Mouse (Mus musculus): ENCODE results near the gene Ssrp1. TPM values are rescaled to one million over a fixed set of nuclear protein-coding genes. Genes with fewer than 3 reads are reported as not detected.
A peak's percentile ranks its signal among the peaks of the same experiment; 100 is the strongest.

Gene Ssrp1
- polyA plus RNA-seq, 1 experiment from 2014 or later: 130 TPM

DNA sequence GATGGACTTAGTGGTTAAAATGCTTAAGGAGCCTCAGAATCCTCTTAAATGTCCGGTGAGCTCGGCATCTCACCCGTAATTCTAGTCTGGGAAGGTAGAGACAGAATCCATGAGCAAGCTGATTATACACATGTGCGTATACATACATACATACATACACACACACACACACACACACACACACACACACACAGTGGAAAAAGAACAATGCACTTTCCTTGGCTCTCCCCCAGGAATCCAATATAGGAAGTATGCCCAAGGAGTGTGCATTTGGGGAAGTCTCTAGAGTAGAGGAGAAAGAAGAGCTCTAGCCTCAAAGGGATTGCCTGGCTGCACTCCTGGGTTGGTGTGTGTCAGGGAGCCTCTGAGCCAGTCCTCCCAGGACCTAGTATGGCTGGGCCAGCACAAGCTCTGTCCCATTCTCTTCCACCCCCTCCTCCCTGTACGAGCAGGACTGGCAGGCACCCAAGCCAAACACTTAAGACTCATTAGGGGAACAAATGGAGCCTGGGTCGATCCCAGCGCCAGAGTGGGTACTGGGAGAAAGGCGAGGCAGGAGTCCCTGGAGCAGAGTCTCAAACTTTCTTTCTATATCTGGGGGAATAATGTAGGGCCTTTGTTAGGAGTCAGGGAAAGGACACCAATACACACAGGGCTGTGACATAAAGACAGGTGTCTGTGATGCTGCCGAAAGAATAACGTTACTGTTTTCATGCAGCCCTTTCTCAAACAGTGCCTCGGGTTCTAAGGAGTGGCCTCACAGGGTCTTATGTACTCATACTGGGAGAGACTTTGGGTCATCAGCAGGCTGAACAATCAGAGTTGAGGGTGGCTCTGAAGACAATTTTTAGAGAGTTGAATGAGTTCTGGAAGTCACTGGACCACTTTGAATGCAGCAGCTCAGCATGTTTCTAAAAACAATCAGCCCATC lies 51.9 kb downstream of the Ssrp1 start:
- Histone ChIP-seq H3K4me3 (ENCODE audit: control insufficient read depth in 1 of 2, insufficient read depth in 1 of 2, low read depth in 1 of 2, low read length in 2 of 2) (no peak overlapping the region), H3K36me3 (ENCODE audit: control insufficient read depth, insufficient read depth, low read length) (no peaks in the 10 kb centered on the region), H3K27me3 (ENCODE audit: control insufficient read depth, insufficient read depth, low read length) (no peaks in the 10 kb centered on the region), H3K4me2 (ENCODE audit: low read length) (0 out of 2 replicates have a peak overlapping the region, but pooled peaks have one; percentile 3), H3K9me3 (ENCODE audit: control insufficient read depth, low read length) (no peaks in the 10 kb centered on the region), H3K4me1 (ENCODE audit: control insufficient read depth in 2 of 2, insufficient read depth in 2 of 2, low read length in 2 of 2) (peaks cover 0 to 7% of the 10 kb centered on the region in 2 experiments; a peak in 3 of 4 replicates), H3K9ac (ENCODE audit: low read length) (no peak overlapping the region), H3K27ac (replicated peaks in 1 of 2; ENCODE audit: control insufficient read depth in 1 of 2, insufficient read depth in 1 of 2, low read depth in 2 of 2, low read length in 2 of 2) (no peak overlapping the region; a peak in 1 of 4 replicates)
- WGBS: 47% methylated on average over 11 of the region's 11 CpGs
- ATAC-seq (ENCODE audit: insufficient number of reproducible peaks, insufficient read depth, low FRiP score, low read depth): peak; percentile 72

DNA sequence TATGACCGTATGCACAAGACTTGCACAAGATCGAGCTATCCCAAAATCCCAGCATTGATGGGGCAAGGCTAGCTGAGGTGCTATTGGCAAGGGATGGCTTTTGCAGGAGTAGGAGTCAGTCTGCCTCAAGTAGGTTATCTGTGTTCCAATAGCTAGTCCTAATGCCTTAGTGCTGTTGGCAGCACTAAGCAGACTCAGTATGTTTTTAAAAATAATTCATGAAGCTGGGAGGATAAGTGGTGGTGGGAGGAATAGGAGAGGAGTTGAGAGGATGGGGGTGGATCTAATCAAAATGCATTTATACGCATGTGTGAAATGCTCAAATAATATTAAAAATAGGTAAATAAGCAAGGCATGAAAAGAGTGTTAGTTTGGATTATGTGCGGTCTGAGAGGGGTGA lies 54.3 kb downstream of the Ssrp1 start:
- WGBS: 85% methylated on average over 4 of the region's 4 CpGs
- ATAC-seq (ENCODE audit: insufficient number of reproducible peaks, insufficient read depth, low FRiP score, low read depth): no peak
- Histone ChIP-seq H3K4me2 (ENCODE audit: low read length) (no peak overlapping the region), H3K4me3 (ENCODE audit: control insufficient read depth in 1 of 2, insufficient read depth in 1 of 2, low read depth in 1 of 2, low read length in 2 of 2) (no peak overlapping the region), H3K9ac (ENCODE audit: low read length) (no peak overlapping the region), H3K9me3 (ENCODE audit: control insufficient read depth, low read length) (no peaks in the 10 kb centered on the region), H3K4me1 (ENCODE audit: control insufficient read depth in 2 of 2, insufficient read depth in 2 of 2, low read length in 2 of 2) (peaks cover 5 to 14% of the 10 kb centered on the region in 2 experiments), H3K27ac (replicated peaks in 1 of 2; ENCODE audit: control insufficient read depth in 1 of 2, insufficient read depth in 1 of 2, low read depth in 2 of 2, low read length in 2 of 2) (no peak overlapping the region), H3K36me3 (ENCODE audit: control insufficient read depth, insufficient read depth, low read length) (no peaks in the 10 kb centered on the region), H3K27me3 (ENCODE audit: control insufficient read depth, insufficient read depth, low read length) (no peaks in the 10 kb centered on the region)

DNA sequence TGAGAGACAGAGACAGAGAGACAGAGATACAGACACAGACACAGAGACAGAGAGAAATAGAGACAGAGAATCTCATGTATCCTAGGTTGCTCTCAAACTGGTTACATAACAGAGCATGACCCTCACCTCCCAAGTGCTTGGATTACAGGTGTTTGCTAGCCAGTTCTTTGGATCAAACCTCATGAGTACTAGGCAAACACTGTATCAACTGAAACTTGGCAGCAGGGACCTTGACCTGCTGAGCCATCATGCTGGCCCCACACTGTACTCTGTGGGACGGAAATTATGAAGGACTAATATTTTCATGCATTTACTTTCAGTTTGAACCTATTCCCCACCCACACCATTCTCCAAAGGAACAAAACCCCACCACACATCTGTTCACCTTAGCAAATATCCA lies 56.3 kb downstream of the Ssrp1 start:
- WGBS: 100% methylated on average over 1 of the region's 1 CpGs
- no peak for ATAC-seq (ENCODE audit: insufficient number of reproducible peaks, insufficient read depth, low FRiP score, low read depth)

DNA sequence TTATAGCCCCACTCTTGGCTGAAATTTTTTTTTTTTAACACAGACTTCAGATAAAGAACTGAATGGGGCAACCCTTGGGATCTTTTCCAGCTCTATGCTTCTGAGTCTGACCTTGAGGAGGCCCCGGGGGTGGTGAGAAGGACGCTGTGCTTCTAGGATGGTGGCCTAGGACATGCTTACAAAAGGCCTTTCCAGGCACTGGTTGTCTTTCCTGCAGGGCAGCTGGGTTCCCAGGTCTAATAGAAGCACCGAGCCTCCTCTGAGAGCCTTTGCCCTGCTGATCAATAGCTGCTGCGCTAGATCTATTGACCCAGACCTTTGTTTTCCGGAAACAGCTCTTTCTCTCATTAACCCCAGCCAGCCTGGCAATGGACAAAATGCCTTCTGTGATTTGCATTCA lies 58.9 kb downstream of the Ssrp1 start:
- ATAC-seq (ENCODE audit: insufficient number of reproducible peaks, insufficient read depth, low FRiP score, low read depth): no peak
- H3K27ac ChIP-seq (replicated peaks in 1 of 2; ENCODE audit: control insufficient read depth in 1 of 2, insufficient read depth in 1 of 2, low read depth in 2 of 2, low read length in 2 of 2): no peak overlapping the region
- WGBS: 62% methylated on average over 5 of the region's 5 CpGs

More for the DNA sequence above, 56.3 kb downstream of the Ssrp1 start:
- H3K4me1 ChIP-seq (ENCODE audit: control insufficient read depth in 2 of 2, insufficient read depth in 2 of 2, low read length in 2 of 2): peaks cover 5 to 14% of the 10 kb centered on the region in 2 experiments
- H3K27ac ChIP-seq (replicated peaks in 1 of 2; ENCODE audit: control insufficient read depth in 1 of 2, insufficient read depth in 1 of 2, low read depth in 2 of 2, low read length in 2 of 2): no peak overlapping the region
- H3K36me3 ChIP-seq (ENCODE audit: control insufficient read depth, insufficient read depth, low read length): no peaks in the 10 kb centered on the region
- H3K4me2 ChIP-seq (ENCODE audit: low read length): no peak overlapping the region
- H3K9me3 ChIP-seq (ENCODE audit: control insufficient read depth, low read length): no peaks in the 10 kb centered on the region
- H3K4me3 ChIP-seq (ENCODE audit: control insufficient read depth in 1 of 2, insufficient read depth in 1 of 2, low read depth in 1 of 2, low read length in 2 of 2): no peak overlapping the region
- no peaks in the 10 kb centered on the region for H3K27me3 ChIP-seq (ENCODE audit: control insufficient read depth, insufficient read depth, low read length)
- H3K9ac ChIP-seq (ENCODE audit: low read length): no peak overlapping the region

More for the DNA sequence above, 58.9 kb downstream of the Ssrp1 start:
- Histone ChIP-seq H3K9me3 (ENCODE audit: control insufficient read depth, low read length) (no peaks in the 10 kb centered on the region; the same call in 1 of the 2 replicates), H3K27me3 (ENCODE audit: control insufficient read depth, insufficient read depth, low read length) (no peaks in the 10 kb centered on the region), H3K9ac (ENCODE audit: low read length) (no peak overlapping the region), H3K4me3 (ENCODE audit: control insufficient read depth in 1 of 2, insufficient read depth in 1 of 2, low read depth in 1 of 2, low read length in 2 of 2) (no peak overlapping the region), H3K4me2 (ENCODE audit: low read length) (no peak overlapping the region), H3K4me1 (ENCODE audit: control insufficient read depth in 2 of 2, insufficient read depth in 2 of 2, low read length in 2 of 2) (peaks cover 7 to 12% of the 10 kb centered on the region in 2 experiments), H3K36me3 (ENCODE audit: control insufficient read depth, insufficient read depth, low read length) (no peaks in the 10 kb centered on the region)

Other genes starting within 250 kb of the Ssrp1 start
- 59.4 and 82.6 TPM in 2 replicates for gene Ube2l6, start 238.4 kb upstream of the Ssrp1 start, polyA plus RNA-seq (2014; fragmentation: Nextera tagmentation; extraction: Ambion mirVana)
- 0.11 and 0.19 TPM in 2 replicates for gene Smtnl1, start 214.6 kb upstream of the Ssrp1 start, polyA plus RNA-seq (2014; fragmentation: Nextera tagmentation; extraction: Ambion mirVana)
- gene Timm10, start 210.2 kb upstream of the Ssrp1 start, polyA plus RNA-seq (2014; fragmentation: Nextera tagmentation; extraction: Ambion mirVana): 90.3 and 94.1 TPM in 2 replicates
- gene Slc43a1, start 198.4 kb upstream of the Ssrp1 start, polyA plus RNA-seq (2014; fragmentation: Nextera tagmentation; extraction: Ambion mirVana): 9.2 and 10.5 TPM in 2 replicates
- 2.2 TPM in 2 replicates for gene Rtn4rl2, start 150.5 kb upstream of the Ssrp1 start, polyA plus RNA-seq (2014; fragmentation: Nextera tagmentation; extraction: Ambion mirVana)
- gene Slc43a3, start 100.7 kb upstream of the Ssrp1 start, polyA plus RNA-seq (2014; fragmentation: Nextera tagmentation; extraction: Ambion mirVana): 33.7 and 34.2 TPM in 2 replicates
- 0.58 TPM in 1 of 2 replicates, not detected in the other for gene Prg2, start 56.8 kb upstream of the Ssrp1 start, polyA plus RNA-seq (2014; fragmentation: Nextera tagmentation; extraction: Ambion mirVana)
- not detected in 2 replicates for gene Prg3, start 49.0 kb upstream of the Ssrp1 start, polyA plus RNA-seq (2014; fragmentation: Nextera tagmentation; extraction: Ambion mirVana)
- 0.69 TPM in 1 of 2 replicates, not detected in the other for gene P2rx3, start 228 bp downstream of the Ssrp1 start, polyA plus RNA-seq (2014; fragmentation: Nextera tagmentation; extraction: Ambion mirVana)
- 7.3 and 7.7 TPM in 2 replicates for gene Tnks1bp1, start 10.8 kb downstream of the Ssrp1 start, polyA plus RNA-seq (2014; fragmentation: Nextera tagmentation; extraction: Ambion mirVana)
- 26.2 and 26.8 TPM in 2 replicates for gene Aplnr, start 99.0 kb downstream of the Ssrp1 start, polyA plus RNA-seq (2014; fragmentation: Nextera tagmentation; extraction: Ambion mirVana)
- gene Lrrc55, start 160.0 kb downstream of the Ssrp1 start, polyA plus RNA-seq (2014; fragmentation: Nextera tagmentation; extraction: Ambion mirVana): 0.20 and 0.53 TPM in 2 replicates

Data from heart, embryonic 14.5 days (tissue).